Mouse (Mus musculus): ENCODE results near the gene Gna12.

DNA sequence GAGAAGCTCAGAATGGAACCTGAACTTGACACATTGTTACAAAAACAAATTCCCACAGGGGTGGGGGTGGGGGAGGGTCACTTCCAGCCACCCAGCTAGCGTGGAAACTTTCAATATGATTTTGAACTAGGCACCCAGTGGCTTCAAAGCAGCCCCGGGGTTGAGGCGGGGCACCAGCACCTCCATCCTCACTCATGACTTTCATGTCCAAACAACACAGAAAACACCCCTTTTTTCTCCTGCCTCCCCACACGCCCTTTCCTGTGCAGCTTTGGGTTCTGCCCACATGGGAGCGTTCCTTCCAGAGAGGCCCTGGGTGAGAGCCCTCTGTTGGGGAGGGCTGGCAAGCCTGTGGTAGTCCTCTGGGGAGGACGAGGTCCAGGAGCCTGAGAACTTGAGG lies 41.0 kb upstream of the Gna12 start:
- TF ChIP-seq GATA1 (IDR thresholded peaks at IDR 0.05; ENCODE audit: low read length) = no peak
- TF ChIP-seq TAL1 (IDR thresholded peaks at IDR 0.05; ENCODE audit: low read length) = no peak
